Mouse (Mus musculus): ENCODE measurements around the gene Epas1.

The Epas1 gene

DNA sequence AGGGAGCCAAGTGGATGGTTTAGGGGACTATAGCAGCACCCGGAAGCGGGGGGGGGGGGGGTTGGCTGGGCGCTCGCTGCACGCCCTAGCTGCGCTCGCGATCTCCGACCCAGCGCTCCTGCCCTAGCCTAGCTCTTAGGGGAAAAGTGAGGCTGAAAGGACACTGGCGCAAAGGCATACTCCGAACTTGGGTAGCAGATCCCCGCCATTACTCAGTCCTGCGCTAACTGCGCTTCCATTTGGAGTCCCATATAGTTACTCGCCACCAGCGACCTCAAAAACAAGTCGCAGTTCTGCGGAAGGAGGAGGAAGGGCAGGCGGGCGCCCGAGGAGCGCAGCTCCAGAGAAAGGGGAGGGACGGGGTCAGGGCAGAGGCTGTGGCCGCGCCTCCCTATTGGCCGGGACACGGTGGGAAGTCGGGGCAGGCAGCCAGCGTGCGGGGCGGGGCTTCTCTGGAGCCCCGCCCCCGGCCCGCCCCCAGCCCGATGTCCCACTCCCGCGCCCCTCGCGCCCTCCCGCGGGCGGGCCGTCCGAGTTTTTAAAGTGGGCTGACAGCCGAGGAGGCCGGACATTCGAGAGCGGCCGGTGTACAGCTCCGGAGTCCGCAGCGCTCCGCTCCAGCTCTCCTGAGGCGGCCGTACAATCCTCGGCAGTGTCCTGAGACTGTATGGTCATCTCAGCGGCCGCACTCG, at the start of gene Epas1:
TSS of gene Epas1 (plus strand) at position 571 of the 692 bp plus-strand sequence.
- peak; percentile 41 for DNase-seq (ENCODE audit: low spot score)

DNA sequence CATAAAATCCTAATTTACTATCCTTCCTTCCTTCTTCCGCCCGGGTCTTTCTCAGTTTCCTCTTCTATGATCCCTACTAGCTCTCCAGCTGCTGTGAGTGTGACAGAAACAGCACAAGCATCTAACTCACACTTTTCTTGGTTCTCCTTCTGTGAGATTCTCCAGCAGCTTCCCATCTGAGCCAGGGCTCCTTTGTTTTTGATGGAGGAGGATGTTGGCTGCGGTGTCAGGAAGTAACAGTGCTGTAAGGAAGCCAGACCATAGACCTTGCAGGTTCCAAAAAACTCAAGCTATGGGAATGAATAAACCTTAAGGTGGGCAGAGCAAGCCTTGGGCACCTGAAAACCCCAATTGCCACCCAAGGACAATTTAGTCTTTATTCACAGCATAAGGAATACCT, 48.3 kb upstream of the Epas1 start:
- no peak for DNase-seq (ENCODE audit: low spot score)

DNA sequence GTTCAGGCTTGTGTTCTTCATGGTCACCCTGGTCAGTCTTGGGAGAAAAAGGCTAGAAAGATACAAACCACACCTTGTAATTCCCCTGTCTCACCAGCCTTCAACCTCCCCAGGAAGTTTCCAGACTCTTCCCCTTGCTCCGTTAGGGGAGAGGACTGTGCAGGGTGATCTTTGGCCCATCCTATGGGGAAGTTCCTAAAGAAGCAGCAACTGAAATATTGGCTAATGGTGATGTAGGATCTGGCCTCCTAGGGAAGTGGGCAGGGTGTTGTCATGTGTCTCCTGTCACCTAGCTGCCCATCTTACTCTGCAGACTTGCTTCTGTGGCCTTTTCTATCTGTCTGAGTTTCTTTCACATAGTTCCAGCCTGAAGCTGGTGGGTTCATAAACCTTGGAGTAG, 47.0 kb upstream of the Epas1 start:
- DNase-seq (ENCODE audit: low spot score): no peak

DNA sequence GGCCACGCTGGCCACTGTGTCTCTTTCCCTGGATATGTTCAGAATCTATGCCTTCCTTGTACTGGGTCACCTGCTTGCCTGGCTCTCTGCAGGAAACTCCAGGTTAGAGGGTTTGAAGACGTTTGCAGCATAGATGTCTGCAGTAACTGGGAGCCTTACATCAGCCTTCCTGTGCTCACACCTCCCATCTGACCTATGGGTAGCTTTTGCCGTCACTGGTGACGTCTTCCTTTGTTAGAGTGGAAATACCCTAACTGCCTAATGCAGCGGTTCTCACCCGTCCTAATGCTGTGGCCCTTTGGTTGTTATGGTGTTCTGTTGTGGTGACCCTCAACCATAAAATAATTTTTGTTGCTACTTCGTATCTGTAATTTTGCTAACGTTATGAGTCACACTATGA, 43.7 kb upstream of the Epas1 start:
- DNase-seq (ENCODE audit: low spot score): no peak

DNA sequence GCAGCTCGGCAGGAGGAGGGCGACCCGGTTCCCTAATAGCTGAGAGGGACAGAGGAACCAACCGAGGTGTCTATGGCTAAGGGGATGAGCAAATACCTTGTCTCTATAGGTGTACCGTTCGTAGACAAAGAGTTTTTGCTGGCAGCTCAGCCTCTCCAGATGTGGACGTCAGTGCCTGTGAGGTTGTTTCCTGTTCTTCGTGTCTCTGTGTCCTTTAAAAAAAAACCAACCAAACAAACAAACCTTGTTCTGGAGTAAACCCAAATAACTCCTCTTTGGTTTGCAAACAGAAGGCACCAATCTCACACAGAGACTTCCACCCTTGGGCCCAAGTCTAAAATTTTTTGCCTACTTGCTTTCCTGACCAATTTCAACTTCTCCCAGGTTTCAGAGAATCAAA, 43.1 kb upstream of the Epas1 start:
- DNase-seq (ENCODE audit: low spot score): no peak

DNA sequence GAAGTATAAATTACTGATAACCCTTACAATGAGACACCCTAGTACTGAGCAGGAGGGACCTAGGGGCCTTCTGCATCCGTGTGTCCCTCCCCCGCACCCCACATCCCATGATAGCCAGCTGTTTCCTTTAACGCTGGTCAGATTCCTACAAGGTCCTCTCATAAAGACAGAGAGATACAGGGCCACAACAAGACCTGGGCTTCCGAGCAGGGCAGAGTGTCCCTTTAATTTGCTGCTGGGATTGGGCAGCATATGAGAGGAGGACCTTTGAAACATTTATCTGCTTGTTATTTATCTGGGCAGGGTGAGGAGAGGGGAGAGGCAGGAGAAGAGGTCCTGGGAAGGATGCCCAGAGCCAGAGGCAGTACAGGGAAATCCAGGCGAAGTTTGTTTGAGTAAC, 41.6 kb upstream of the Epas1 start:
- DNase-seq (ENCODE audit: low spot score): no peak

DNA sequence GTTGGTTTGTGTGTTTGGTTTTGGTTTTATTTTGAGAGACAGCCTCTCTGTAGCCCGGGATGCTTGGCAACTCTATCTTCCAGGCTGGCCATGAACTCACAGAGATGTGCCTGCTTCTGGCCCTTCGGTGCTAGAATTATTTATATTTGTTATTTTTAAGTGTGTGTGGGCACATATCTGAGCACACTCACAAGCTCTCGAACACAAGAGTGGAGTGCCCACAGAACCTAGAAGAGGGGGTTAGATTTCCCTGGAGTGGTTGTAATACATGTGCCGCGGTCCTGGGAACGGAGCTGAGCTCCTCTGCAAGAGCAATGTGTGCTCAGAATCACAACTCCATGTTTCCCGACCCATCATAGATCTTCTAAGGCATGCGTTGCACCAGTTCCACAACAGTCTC, 40.9 kb upstream of the Epas1 start:
- no peak for DNase-seq (ENCODE audit: low spot score)

DNA sequence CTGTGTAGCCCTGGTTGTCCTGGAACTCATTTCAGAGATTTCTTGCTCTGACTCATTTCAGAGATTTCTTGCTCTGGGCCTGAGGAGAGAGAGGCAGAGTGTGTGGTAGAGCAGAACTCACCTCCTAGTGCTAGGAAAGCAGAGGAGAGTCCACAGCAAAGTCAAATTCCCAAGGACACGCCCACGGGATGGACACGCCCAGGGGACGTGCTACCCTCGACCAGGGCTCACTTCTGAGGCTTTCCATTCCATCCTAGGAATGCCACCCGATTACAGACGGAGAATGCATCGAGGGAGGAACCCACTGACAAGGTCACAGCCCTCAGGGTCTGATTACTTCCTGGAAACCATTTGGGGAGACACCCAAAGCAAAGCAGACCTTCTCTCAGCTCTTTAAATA, 39.9 kb upstream of the Epas1 start:
- DNase-seq (ENCODE audit: low spot score): no peak

DNA sequence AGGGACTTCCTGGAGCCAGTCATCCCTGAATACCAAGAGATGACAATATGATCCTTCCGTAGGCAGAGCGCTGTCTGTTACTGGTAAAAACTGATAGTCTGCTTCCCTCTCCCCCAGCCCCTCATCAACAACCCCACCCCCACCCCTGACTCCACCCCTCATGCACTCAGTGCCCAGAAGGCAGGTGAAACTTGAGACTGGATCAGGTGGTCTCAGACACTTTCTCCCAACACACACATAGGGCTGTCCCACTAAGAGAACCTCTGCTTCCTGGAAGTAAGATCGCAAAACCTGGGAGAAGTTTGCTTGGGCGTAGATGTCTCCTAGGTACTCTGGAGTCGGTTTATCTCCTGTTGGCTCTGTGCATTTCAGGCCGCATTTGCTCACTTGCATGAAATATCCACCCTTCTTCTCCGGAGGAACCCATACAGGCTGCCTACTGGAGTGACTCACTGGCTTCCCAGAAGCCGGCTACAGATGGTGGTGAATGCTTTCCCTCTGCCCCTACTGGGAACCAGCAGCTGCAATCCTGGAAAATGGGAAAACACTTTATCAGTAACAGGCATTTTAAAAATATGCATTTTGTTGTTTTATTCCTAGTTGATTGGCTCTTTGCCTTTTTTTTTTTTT, 28.6 kb upstream of the Epas1 start:
- no peak for DNase-seq (ENCODE audit: low spot score)

DNA sequence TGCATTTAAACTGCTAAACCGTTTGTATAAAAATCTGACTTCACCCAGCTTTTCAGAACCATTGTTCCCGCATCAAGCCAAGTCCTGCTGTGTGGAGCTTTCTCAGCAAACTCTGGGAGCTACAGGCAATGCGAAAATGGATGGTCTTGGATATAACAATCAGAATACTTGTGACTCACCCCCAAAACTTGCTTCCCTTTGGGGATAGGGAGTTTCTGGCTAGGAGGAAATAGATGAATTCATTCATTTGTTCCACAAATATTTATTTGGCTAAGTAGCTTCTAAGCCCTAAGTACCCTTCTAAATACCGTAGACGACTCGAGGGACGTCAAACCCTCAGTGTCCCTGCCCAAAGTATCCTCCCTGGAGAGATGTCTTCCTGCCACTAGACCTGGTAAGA, 27.0 kb upstream of the Epas1 start:
- DNase-seq (ENCODE audit: low spot score): no peak

DNA sequence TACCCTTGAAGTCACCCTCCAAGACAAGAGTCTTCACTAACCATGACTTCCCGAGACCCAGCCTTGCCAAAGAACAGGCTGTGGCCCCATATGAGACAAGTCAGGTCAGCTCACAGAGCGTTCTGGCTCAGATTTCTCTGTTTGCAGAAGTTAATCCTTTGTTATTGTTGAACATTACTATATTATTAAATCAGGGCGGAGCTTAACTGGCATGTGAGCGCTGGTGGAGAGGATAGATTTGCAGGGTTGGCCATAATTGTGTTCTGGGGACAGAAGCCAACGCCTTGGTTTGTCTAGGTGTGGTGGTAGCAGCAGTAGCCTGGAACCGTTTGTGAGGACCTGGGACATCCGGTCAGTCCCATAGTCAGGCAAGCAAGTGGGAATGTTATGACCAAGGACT, 26.5 kb upstream of the Epas1 start:
- no peak for DNase-seq (ENCODE audit: low spot score)

DNA sequence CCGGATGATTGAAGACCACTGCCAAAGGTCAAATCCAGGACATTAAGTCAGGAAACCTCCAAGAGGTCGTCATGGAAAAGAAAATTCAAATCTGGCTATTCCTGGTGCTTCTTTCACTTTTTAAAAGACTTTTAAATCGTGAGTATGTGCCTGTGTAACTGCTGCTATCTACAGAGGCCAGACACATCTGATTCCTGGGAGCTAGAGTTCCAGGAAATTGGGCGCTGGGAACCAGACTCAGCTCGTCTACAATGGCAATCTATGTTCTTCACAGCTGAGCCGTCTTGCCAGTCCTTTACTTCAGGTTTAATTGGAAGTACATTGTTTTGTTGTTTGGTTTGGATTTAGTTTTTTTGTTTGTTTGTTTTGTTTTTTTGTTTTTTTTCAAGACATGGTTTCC, 22.2 kb upstream of the Epas1 start:
- DNase-seq (ENCODE audit: low spot score): no peak

DNA sequence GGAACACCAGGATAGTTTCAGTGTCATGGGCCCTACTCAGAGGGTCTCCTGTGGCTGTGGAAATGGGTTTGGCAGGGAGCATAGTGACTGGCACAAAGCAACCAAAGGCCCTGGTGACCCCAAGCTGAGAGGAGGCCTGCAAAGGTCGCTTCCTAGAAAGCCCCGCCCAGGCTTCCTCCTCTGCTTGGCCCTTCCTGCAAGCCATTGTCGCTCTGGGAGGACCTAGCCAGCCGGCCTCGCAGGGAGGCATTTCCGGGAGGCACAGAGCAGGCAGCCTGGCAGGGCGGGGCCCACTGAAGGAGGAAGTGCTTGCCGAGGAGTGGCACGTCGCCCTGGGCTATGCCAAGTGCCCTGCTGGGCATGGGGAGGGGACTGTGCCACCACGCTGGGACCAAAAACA, 21.5 kb upstream of the Epas1 start:
- DNase-seq (ENCODE audit: low spot score): peak; percentile 62

DNA sequence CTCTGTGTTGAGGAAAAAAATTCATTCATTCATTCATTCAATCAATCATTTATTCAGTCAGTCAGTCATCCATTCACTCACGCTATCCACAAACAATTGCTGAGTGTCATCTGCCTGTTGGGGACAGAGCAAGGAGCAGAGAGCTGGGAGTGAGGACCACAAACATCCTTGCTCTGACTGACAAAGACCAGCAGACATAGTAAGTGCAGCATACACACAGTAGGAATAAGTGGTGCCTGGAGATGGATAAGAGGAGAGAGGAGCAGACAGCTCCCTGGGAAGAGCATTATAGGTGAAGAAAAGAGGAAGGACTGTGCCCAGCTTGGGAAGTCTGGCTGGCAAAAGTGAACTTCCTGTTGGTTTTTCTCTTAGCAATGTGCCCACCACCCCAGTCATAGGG, 21.0 kb upstream of the Epas1 start:
- no peak for DNase-seq (ENCODE audit: low spot score)

DNA sequence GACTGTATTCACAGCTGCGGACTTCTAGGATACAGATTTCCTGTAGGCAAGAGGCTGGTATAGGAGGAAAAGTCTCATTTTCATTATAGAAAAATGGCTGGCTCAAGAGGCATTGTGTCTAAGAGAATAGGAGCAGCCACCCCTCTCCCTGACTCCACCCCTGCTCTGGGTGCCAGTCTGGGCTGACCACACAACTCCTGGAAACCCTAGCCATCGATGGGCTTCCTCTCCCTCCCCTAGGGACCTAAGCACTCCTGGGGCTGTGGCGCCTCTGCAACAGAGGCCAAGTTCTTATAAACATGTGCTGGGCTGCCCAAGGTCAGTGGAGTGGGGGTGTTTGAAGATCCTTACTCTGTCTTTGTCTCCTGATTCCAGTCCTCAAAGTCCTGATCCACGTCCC, 19.9 kb upstream of the Epas1 start:
- DNase-seq (ENCODE audit: low spot score): no peak

DNA sequence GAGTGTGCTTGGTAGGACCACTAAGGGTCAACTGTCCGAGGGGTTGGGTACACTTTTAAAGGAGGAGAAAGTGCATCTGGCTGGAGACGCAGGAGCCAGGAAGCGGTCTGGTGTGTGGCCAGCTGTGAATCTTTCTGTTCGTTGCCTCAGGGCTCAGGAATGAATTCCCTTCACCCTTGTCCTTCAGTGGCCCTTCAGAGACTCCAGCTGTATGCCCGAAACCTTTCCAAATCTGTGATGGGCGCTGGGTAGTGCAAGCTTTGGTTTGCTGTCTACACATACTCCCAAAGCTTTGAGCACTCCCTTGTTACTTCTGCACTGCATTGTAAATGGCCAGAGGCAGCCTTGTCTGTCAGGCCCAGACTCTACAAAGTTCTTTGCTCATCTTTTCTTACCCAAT, 15.0 kb upstream of the Epas1 start:
- DNase-seq (ENCODE audit: low spot score): no peak

DNA sequence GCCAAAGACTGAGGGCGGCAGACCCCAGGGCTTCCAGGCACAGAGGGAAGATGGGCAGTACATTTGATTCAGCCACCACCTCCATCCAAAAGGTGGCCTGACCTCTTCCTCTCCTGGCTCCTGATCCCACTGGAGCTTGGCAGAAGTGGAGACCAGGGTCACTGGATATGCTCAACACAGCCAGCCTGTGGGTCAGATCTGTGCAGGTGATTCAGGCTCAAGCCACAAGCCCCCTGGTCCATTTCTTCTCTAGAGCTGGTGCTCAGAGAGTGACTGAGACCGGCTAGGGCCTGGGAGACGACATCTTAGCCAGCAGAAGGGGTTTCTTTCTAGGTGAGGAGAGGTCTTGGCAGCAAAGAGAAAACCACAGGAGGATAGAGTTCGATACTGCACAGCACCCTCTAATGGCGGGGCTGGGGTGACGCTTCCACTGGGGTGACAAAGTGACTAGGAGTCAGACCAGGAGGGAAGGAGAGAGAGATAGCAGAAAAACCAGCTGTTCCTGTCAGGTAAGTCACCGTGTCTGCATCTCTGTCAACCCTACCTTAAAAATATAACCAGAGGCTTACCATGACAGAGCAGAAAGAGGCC, 10.1 kb upstream of the Epas1 start:
- no peak for DNase-seq (ENCODE audit: low spot score)

DNA sequence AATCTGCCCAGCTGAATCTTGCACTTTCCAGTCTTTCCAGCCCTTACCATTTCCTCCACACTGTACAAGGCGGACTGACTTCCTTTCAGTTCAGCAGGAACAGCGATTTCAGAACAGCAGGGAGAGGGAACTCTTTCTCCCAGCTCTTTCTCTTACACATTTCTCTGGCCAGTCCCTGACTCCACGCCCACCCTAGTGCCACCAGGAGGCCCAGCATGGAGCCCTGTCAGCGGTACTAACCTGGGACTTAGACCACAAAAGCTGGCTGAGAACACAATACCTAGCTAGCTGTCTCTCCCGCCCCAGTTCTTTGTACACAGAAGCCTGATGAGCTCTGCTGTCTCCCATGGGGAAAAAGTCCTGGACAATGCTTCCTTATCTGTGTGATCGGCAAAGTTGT, 8.6 kb upstream of the Epas1 start:
- no peak for DNase-seq (ENCODE audit: low spot score)

DNA sequence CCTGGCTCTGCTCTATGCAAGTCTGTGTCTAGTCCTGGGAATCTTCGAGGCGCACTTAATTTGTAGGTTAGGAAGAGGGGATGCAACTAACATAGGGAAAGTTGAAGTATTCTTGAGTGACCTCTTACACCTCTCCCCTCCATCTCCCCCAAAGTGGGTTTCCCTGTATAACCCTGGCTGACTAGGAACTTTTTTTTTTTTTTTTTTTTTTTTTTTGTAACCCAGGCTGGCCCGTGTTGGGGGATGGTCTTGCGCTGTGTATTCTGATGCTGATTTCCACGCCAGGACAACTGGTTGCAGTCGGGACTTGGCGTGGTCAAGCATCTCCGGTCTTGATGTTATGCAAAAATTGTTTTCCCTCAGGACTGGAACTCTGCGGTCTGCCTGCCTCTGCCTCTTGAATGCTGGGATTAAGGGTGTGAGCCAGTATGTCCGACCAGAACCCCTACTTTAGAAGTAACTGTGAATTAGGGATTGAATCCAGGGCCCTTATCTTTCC, 2.1 kb upstream of the Epas1 start:
- DNase-seq (ENCODE audit: low spot score): no peak

DNA sequence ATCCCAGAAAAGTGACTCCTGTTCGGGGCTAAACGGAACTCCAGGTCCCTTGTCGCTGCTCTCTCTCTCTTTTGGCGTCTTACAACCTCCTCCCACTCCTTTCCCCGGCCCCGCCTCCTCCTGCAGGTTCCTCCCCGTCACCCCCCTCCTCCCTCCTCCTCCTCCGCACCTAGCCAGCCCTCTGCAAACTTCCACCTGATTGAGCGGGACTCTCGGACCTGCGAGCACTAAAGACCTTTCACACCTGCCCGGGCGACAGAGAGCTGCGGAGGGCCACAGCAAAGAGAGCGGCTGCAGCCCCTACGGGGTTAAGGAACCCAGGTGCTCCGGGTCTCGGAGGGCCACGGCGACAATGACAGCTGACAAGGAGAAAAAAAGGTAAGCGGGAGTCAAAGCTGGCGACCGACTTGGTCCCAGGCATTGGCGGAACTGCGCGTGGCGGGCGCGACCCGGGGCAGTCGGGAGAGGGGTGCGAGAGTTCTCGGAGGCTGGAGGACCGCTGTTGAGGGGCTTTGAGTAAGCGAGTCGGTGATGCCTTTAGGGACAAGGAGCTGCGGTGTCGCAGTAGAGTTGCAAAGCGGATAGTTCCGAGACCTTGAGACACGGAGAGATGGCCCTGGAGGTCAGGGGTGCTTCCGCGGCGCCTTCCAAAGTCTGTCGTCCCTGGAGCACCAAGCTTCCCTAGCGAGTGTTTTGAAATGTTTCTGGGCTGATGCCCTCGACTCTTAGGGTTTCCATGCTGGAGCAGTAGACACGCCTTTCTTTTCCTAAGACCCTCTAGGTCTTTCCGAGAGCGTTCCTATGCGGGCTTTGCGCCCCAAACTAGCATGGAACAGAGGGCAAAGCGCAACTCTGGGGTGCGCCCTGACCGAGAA, 668 bp downstream of the Epas1 start:
- no peak for DNase-seq (ENCODE audit: low spot score)

DNA sequence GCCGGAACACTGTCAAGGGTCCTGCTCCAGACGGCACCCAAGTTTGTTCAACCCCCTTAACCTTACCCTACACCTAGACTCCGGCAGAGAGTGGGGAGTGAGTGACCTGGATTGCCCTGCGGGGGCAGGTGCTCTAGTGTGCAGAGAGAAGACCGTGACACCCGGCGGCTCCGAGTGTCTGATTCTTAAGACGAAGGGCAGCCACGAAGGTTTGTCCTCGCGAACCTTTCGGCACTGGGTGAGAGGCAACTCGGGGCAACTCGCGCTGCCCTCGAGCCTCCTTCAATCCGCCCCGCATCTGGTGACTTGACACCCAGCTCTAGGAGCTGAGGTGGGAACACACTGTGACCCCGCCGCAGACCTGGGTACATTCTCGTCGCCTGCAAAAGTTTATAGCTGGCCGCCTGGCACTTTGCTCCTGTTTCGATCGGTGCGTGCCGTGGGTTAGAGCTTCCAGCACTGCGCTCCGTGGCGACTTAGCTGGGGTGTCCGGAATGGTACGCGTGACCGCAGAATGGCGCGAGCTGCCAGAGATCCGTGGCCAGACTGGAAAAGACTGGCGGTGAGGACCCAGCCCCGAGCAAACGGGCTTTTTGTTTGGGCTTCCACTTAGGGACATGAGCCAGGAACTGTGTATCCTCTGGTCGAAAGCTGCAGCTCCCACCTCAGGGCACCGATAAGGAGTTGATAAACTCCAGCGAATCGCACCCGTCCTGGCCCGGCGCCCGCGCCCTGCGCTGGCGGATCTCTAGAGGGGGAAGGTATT, 1.5 kb downstream of the Epas1 start:
- DNase-seq (ENCODE audit: low spot score): no peak
